In genomic region chr11:34031015-34031805, GRCm38 (mm10) we compare ENCODE assay signal across 8 mouse cellular contexts. TPM values are rescaled to one million over a fixed set of nuclear protein-coding genes. Genes with fewer than 3 reads are reported as not detected.
DNase-seq lines count a peak whose midpoint lies in the region.

No protein-coding gene starts in this region.

- peak; percentile 14 to 19 for DNase-seq in kidney, postnatal 36 days
- DNase-seq in kidney, postnatal 25 days = no peak
- DNase-seq in heart, adult 9 months (ENCODE audit: low spot score in 2 of 2) = peak; percentile 19 to 64
- peak; percentile 52 for DNase-seq in lung, postnatal 10 days
- peak; percentile 61 to 68 for DNase-seq in thymus, postnatal 10 days (ENCODE audit: low spot score in 2 of 2)
- DNase-seq in right cerebral cortex, postnatal 4 days = no peak
- DNase-seq in layer of hippocampus, postnatal 25 days (ENCODE audit: extremely low spot score in 1 of 2, low spot score in 1 of 2) = no peak
- DNase-seq in left cerebral cortex, adult 18-20 months (ENCODE audit: low spot score in 2 of 2) = no peak

RNA-seq across cellular contexts. Expression of gene Lcp2, which starts 15.5 kb away (rescaled TPM):
- 1 to 10 TPM; 3.2 to 3.3 TPM for total RNA-seq in layer of hippocampus, postnatal 25 days (2021)
- 1 to 10 TPM; 2.9 to 4.0 TPM for total RNA-seq in left cerebral cortex, adult 18-20 months (2021)

RNA-seq across cellular contexts. Expression of gene Kcnip1, which starts 38.3 kb away (rescaled TPM):
- total RNA-seq in layer of hippocampus, postnatal 25 days (2021) = 10 to 100 TPM; 23.0 to 24.2 TPM
- total RNA-seq in left cerebral cortex, adult 18-20 months (2021) = 10 to 100 TPM; 25.2 to 32.8 TPM

Comparison
In these comparisons a context has a peak if more than half of its experiments do, and no peak if none do; other contexts are left out.
1. DNase-seq: peak in kidney, postnatal 36 days (2 of 2), heart, adult 9 months (2 of 2), lung, postnatal 10 days (single experiment) and thymus, postnatal 10 days (2 of 2); none in kidney, postnatal 25 days (0 of 2), right cerebral cortex, postnatal 4 days (single experiment), layer of hippocampus, postnatal 25 days (0 of 2) and left cerebral cortex, adult 18-20 months (0 of 2).